Mouse (Mus musculus) embryo, embryonic 10 days (tissue): ENCODE data around the gene Dnajb3.

Experiments
- DNase-seq: peaks from one replicate; pipeline ENCODE4 v3.0.0-alpha.2; 2015; ENCODE audit warnings: low spot score

Gene Dnajb3

GRCm38 (mm10) chr1:88205294-88205922 lies at the start of gene Dnajb3:
TSS of gene Dnajb3 (minus strand) at chr1:88205782.
- DNase-seq: peak; percentile 94

GRCm38 (mm10) chr1:88254793-88255465 lies 49.3 kb upstream of the Dnajb3 start:
- DNase-seq: no peak

- no peak for DNase-seq
These were observed 48.0 kb upstream of the Dnajb3 start for GRCm38 (mm10) chr1:88253540-88253939.

- no peak for DNase-seq
These were observed 47.5 kb upstream of the Dnajb3 start for GRCm38 (mm10) chr1:88253106-88253505.

DNA sequence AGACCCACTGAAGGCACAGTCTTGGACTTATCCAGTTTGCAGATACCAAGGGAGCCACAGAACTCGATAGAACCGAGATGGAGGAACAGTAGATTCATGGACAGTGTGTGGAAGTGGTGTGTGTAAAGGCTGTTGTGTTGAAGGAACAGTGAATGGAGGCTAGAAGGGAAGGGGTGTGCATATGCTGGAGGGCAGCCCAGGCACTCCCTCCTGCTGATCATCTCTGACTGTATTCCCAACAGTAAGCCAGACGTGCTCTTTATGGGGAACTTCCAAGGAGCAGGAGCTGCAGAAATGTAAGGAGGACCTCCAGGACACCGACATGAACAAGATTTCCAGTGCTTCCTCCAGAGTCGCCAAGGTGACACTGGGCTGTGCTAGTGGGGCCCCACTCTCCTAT lies 44.4 kb upstream of the Dnajb3 start:
- no peak for DNase-seq

GRCm38 (mm10) chr1:88249596-88249995 lies 44.0 kb upstream of the Dnajb3 start:
- DNase-seq: no peak

- DNase-seq: no peak
These were observed 43.1 kb upstream of the Dnajb3 start for GRCm38 (mm10) chr1:88248658-88249057.

DNA sequence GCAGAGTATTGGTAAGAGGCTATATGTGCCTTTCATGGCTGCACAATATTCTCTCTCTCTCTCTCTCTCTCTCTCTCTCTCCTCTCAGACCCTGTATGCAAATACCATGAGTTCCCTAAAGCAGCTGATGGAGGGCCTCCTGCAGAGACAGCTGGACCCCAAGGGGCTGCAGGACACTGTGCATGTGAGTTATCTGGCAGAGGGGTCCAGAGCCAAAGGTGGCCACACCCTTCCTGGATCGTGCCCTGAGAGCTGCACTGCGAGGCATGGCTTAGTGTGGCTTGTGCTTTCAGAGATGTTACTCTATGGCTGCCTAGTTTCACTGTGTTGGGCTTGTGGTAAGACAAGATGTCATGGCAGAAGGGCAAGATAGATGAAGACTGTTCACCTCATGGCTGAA lies 42.1 kb upstream of the Dnajb3 start:
- DNase-seq: no peak

DNA sequence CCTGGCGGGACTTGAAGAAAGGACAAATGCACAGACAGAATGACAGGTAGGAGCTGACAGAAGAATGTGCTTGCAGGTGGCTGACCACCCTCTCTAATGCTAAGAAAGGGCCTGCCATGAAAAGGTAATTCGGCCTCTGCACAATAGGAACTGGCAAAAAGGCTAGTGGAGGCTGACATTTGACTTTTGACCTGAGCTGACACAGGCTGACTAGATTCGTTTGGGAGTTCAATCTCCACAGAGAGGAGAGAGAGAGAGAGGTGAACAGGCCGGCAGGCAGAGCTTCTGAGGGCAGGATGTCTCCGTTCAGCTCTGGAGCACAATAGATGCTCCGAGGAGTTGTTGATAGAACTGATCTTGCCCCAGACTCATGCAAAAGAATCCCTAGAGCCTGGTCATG lies 40.8 kb upstream of the Dnajb3 start:
- DNase-seq: no peak

GRCm38 (mm10) chr1:88245881-88246280 lies 40.3 kb upstream of the Dnajb3 start:
- no peak for DNase-seq

GRCm38 (mm10) chr1:88243861-88244260 lies 38.3 kb upstream of the Dnajb3 start:
- no peak for DNase-seq

GRCm38 (mm10) chr1:88240579-88240978 lies 35.0 kb upstream of the Dnajb3 start:
- no peak for DNase-seq

DNA sequence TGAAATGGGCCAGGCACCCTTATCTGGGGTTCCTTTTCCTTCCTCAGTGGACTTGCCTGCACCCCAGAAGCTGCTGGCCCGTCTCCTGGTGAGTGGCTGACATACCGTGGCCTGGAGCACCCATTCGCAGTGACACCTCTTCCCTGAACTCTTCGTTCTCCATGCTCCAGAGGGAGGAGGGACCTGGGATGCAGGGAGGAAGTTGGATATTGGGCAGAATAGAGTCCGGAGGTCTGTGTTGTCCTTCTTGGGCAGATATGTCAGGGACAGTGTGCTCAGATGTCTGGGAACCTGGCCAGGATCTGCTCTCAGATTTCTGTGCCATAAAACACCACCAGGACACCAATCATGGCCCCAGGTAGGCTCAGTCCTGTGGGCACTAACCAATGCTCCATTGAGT lies 34.5 kb upstream of the Dnajb3 start:
- no peak for DNase-seq

DNA sequence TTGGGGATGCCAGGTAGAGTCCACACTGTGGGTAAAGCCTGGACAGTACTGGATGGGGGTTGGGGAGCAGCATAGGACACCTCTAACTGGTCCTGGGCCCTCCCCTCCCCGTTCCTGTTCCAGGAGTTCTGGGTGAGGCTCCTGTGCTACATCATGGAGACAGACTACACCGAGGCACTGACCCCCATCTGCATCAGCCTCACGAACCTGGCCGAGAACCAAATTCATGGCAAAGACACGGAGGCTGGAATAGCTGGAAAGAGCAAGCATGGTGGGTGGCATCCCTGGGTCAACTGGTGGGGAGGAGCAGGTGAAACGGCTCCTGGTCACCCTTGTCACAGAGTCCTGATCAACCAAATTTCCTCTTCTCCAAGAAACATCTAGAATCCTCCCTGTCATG lies 33.2 kb upstream of the Dnajb3 start:
- no peak for DNase-seq

GRCm38 (mm10) chr1:88237311-88237710 lies 31.7 kb upstream of the Dnajb3 start:
- no peak for DNase-seq

DNA sequence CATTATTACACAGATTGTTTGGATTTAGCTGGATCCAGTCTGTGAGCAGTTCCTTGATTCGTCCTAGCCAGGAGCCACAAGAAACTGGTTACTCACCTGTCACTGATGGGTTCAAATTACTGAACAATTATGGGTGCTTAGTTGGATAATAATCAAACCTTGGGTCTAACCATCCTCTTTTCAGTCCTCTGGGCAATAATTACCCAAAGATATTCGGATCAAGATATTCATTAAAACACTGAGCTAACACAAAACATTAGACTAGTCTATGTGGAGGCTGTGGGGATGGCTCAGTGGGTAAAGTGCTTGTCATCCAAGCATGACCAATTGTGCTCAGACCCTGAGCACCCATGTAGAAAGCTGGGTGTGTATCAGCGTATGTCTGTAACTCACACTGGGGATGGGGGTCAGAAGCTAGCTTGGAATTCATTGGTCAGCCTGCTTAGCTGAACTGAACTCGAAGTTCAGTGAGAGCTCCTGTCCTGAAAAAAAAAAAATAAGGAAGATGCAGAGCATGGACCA lies 30.4 kb upstream of the Dnajb3 start:
- DNase-seq: no peak

- no peak for DNase-seq
These were observed 29.7 kb upstream of the Dnajb3 start for GRCm38 (mm10) chr1:88235046-88235893.

- DNase-seq: no peak
These were observed 29.1 kb upstream of the Dnajb3 start for GRCm38 (mm10) chr1:88234646-88235045.

GRCm38 (mm10) chr1:88234248-88234610 lies 28.6 kb upstream of the Dnajb3 start:
- DNase-seq: no peak

DNA sequence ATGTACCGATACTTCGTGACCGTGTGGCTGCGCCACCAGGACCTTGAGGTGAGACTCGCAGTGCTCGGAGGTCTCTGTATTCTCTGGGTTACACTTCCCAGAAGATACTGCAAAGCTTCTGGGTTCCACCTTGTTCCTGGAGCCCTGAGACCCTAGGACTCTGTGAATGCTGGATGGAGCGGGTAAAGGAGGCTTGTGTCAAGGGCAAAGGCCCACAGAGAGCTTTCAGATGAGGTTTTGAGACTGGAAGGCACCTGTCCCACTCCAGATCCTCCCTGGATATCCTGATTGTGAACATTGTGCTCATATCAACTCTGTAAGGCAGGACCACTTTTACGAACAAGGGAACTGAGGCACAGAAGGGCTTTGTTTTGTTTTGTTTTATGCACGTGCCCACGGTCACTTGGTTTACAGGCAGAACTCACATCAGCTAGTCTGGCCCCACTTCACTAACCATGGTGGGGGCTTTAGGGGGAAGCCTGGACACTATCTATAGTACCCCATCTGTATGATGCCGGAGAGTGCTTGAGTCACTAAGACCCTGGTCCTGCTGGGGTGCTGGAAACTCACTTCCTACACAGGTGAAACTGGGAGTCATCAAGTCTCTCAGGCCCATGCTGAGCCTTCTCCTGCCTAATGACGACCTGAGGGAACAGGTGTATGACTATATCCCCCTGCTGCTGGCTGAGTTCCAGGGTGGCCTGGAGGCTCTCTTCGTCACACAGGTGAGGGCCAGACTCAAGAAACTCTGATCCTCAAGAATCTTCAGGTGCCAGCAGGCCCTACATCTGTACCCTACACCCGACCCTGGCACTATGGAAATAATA lies 28.1 kb upstream of the Dnajb3 start:
- DNase-seq: no peak

DNA sequence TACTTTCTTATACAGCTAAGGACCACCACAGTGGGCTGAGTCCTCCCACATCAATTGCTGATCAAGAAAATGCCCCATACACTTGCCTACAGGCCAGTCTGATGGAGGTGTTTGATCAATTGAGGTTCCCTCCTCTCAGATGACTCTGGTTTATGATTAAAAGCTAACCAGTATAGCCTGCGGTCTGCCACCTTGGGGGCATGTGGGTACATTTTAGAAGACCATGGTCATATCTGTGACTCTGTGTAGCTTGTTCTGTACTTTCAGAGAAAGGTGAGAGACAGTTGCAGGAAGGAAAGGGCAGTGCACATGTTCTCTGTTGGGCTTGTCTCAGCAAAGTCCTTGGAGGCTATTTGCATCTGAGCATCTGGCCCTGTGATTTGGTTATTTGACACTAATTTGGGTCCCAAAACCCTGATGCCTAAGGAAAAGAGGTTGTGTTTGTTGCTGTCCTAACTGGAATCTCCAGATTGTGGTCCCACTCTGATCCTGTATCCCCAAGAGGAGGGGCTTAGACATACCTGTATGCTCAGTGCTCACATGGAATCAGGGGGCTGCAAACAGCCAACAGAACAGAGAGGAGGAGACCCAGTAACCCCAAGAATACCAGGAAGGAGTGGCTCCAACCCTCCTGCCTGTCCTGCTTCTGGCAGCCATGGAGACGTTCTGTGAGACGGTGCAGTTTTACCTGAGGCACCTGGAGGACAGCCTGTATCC lies 27.2 kb upstream of the Dnajb3 start:
- no peak for DNase-seq
